Mouse (Mus musculus) heart, postnatal 14 days (tissue): ENCODE data around the gene Zfhx3. TPM values are rescaled to one million over a fixed set of nuclear protein-coding genes. Genes with fewer than 3 reads are reported as not detected.

Experiments used
- DNase-seq, 2 experiments: peaks; one replicate each; pipeline ENCODE4 v3.0.0; 2021 to 2022
- intact Hi-C: fragments of 180-260 bp; cut with DNase I; formaldehyde crosslinking; loops from one replicate; pipeline ENCODE4 v1.15.1; 2025
- microRNA-seq, 2 experiments: library from miRNA; unstranded; fragments of <30 nt; microRNA quantifications; one replicate each; pipeline ENCODE4 v1.2.0; 2021 to 2022
- total RNA-seq, 2 experiments: library from RNA; stranded (reverse); gene quantifications; 2 replicates each; pipeline ENCODE4 v1.2.3; 2021

Zfhx3 gene
- total RNA-seq, 2 experiments from 2014 or later: 8.2 to 8.8 TPM

DNA sequence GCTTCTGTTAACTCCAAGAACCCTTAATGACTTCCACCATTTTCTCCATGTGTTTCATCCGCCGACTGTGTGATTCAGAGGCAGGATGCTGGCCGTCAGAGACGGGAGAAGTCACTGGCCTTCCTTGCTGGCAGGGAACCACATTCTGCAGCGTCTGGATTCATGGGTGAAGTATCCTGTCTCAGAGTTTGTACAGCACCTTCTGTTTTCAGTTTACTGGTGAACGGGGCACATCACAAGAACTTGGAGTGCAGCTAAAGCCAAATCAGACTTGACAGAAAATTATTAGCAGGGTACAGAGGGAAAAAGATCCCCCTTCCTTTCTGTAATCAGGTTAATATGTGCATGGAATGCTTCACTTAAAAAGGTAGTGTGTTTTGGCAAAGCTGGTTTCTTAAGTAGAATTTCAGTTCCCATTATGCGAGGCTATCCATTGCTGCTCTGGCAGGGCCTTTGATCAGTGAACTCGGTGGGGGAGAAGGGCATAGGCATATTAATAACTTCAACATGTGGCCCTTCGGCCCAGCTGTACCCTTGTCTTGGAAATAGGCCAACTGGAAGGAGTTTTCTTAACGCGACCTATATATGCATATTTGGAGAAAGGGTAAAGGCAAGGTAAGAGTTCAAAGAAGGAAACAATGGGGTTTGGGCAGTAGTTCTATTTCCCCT lies 1035.4 kb downstream of the Zfhx3 start:
- intact Hi-C loops: no loop called here
- no peak for DNase-seq

DNA sequence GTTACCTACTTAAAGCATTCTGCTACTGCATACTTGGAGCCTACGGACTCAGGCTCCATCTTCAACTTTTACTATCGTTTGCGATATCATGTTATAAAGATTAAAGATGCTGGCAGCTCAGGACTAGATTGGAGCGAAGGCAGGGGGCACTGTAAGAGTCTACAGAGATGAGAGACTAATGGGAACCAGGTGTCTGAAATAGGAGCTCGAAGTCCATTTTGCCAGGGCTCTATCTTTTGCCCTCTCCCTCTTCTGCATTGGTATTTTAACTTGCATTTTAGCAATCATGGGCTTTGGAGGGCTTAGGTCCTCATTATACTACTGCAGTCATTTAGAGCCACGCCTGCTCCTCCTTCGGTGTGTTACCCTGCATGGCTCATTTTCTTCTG lies 1035.9 kb downstream of the Zfhx3 start:
- DNase-seq: no peak
- intact Hi-C loops: no loop called here

DNA sequence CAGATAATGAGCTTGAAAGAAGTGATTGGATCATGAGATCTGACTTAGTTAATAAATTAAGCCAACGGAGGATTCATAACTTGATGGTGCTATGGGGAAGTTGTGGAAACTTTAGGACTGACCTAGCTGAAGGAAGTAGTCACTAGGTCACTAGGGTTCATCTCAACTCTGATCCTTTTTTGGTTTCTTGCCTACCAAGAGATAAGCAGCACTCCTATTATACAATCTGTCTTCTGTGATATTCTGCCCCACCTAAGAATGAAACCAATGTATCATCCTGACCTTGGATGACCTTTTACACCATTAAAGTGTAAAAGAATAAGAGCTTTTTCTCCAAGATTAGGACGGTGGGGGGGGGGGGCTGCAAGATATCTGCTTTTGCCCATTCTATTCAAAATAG lies 1042.5 kb downstream of the Zfhx3 start:
- intact Hi-C loops: no loop called here
- DNase-seq: no peak

DNA sequence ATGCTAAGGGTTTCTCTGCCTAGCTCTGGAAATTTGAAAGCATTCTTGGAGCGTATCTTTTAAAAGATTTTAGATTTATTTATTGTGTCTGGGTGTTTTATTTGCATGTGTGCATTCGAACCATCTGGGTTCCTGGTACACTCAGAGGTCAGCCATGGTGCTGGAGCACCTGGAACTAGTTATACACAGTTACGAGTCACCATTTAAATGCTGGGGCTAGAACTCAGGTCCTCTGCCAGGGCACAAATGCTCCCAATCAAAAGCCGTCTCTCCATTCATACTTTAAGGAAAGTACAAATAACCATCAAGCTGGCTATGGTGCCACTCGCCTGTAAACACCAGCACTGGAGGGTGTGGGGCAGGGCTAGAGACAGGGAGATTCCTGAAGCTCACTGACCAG lies 1047.4 kb downstream of the Zfhx3 start:
- DNase-seq: no peak
- intact Hi-C loops: no loop called here

DNA sequence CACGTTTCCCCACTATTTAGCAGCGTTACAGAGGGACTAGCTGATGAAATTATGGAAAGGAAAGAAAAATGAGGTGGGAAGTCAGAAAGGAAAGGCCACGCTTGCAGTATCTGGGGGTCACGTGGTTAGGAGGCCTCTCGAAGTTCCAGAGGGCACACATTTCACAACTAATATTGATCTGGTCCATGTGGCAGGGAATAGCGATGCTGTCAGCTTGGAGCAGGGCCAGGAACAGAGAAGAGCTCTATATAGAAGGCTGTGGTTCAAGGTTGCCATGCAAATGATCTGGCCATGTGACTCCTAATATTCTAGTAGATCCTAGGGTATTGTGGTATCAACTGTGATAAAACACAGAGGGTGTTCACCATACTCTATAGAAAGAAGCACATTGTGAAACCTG lies 1048.1 kb downstream of the Zfhx3 start:
- intact Hi-C loops: no loop called here
- DNase-seq: no peak

DNA sequence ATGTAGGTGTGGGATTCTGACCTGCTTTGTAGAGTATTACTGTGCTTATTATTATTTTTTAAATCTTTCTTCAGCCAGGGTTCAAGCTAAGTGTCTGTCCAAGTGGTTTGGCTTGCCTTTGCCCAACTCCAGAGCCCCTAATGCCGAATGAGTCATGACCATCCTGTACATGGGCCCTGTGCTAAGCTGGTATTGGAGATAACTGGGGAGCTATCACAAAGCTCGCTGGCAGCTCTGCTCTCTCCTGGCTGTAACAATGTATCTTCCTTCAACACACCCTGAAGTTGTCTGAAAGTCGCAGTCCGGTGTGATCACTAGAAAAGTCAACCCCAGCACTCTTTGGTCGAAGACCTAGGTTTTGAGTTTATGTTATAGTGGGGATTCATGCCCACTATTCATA lies 1049.0 kb downstream of the Zfhx3 start:
- intact Hi-C loops: no loop called here
- DNase-seq: no peak

DNA sequence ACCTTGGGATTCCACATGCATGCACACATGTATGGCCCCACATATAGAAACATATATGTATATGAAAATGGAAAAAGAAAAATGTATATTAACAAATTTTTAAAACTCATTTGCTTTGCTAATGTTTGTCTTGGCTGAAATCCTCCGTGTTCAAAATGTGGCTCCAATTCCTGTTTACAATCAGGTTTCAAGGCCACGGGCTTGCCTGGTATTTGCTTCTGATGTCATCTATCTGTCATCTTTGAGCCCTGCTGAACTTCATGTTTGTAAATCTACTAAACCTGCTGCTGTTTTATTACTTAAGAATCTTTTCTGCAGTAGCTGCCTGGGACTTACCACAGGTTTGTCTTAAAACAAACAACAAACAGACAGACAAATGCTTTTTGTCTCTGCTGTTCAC lies 1051.3 kb downstream of the Zfhx3 start:
- intact Hi-C loops: no loop called here
- DNase-seq: no peak

DNA sequence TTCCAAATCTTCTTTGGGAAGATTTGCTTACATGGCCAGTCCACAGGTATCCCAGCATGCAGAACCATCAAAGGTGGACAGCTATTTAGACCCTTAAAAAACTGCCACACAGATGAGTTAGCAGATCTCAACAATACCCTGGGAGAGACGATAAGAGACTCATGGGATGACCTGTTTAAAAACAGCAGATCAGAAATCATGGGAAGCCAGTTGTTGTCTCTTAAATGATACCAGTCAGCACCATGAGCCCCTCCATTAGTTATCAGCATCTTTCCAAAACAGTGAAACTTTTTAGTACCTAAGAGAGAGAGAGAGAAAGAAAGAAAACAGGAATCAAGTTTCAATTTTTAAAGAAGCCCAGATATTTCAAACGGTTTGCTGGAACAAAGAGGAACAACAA lies 1051.7 kb downstream of the Zfhx3 start:
- no peak for DNase-seq
- intact Hi-C loops: no loop called here

DNA sequence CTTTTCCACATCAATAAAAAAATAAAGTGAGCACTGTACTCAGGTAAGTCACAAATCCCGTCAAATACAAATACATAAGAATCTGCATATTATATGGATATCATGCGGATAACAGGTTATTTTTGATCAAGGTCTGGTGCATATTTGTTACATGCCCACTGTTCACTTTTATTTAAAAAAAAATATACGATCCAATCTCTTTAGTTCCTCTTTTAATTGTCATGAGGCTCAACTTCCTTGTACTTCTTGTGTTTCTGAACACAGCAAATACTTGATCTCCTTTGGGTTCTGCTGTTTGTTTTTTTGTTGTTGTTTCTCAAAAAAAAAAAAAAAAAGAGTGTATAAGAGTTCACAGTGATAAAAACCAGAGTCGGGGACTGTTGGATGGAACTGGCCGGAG lies 1052.4 kb downstream of the Zfhx3 start:
- intact Hi-C loops: no loop called here
- no peak for DNase-seq

DNA sequence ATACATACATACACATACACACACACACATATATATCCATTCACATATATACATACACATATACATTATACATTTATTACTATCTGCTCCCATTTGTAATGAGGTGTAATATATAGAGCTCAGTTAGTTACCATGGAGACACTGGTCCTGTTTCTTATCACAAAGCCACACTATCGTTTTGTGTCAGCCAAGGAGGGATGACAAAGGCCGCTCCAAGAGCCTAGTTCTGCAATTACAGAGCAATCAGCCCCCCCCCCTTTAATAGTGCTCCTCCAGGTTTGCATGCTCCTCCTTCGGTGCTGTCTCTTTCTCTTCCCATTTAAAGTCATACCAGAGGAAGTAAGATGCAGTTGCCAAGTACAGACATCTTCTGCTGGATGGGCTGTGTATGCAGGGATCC lies 1054.9 kb downstream of the Zfhx3 start:
- no peak for DNase-seq
- intact Hi-C loops: no loop called here

DNA sequence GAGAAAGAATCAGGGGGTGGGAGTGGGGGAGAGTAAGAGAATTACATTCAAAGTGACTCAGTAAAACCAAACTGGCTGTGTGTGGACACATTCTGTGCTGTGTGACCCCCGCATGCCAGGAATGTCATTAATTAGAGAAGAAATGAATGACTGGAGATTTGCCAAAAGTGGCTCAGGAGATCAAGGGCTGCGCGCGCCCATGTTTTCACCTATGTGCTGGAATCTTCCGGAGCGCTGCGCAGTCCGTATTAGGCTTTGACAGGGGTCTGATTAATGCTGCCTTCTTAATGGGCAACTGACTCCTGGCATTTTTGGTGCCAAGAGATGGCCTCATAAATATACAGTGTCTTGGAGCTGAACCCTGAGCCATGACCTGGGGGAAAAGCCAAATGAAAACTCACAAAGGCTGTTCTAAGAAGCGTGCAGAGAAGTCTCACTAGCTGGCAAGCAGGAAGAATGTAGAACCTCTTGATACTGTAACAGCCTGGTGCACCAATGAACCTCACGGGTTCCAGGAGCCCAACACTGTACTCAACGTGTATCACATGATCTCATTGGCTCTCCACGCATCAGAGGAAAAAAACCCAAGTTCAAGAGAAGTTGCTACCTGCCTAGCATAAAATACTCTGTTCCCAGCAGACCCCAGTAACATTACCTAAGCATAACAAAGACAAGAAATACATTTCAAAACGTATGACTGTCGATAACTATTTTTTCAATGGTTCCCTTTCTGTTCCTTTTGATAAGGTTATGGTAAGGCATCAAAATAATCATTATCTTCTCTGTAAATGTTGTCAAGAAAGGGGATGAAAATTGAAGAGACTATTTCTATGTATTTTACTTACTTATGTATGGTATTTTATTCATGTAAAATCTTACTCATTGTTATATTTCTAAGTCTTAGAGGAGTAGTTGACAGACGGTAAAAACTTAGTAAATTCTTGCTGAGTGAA lies 1057.1 kb downstream of the Zfhx3 start:
- no peak for DNase-seq
- intact Hi-C loops: no loop called here

DNA sequence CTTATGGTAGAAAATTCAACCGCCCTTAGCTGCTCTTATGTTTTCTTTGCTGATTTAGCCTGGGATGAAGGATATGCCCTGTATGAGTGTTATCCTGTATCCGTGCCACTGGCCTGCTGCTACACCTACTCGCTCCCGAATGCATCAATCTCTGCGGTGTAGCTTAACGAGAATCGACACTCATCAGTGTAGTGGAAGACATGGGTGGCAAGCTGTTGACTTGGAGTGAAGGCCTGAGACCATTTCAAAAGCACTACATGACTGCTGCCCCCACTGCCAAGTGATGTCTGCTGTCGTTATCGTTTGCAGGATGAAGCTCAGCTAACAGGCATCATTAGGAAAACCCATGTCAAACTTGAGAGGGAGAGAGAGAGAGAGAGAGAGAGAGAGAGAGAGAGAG lies 1058.6 kb downstream of the Zfhx3 start:
- intact Hi-C loops: no loop called here
- no peak for DNase-seq

DNA sequence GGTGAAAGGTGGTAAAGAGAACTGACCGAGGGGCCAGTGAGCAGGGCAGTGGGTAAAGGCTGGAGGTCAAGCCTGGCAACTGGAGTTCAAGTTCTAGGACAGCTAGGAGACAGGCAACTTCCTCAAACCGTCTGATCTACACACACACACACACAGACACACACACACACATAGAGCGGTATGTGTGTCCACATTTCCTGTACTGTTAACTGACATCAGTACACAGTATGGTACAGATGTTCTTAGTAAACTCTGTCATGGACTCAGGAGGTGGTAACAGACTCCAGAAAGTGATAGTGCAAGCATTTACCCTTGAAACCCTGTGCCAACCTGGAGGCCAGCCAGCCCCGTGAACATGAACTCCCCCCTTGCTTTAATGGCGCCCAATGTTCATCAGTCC lies 1059.5 kb downstream of the Zfhx3 start:
- intact Hi-C loops: no loop called here
- DNase-seq: no peak

DNA sequence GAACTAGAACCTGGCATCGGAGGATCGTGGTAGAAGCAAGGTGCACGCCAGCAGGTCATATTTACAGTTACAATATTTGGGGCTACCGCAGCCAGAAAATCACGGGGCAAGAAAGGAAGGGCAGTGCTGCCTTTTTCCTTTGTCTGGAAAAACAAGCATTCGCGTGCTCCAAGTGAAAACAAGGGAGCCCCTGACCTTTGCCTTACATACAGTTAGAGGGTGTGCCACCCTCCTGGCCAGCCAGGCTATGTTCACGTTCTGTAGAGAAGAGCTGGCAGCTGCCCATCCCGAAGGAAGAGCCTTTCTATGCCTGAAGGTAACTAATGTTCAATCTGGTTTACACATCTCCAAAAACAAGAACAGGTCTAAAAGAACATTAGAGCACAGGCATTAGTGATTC lies 1064.5 kb downstream of the Zfhx3 start:
- intact Hi-C loops: no loop called here
- DNase-seq: no peak

Small RNAs within 50 kb of the gene (microRNA-seq; reads per million reads assigned to microRNA genes)
- 0 to 1.1 reads per million in 2 experiments for gene Mir3108
